Mouse (Mus musculus): ENCODE data around the gene Rbfox1. TPM values are rescaled to one million over a fixed set of nuclear protein-coding genes. Genes with fewer than 3 reads are reported as not detected.
A peak's percentile ranks its signal among the peaks of the same experiment; 100 is the strongest.

The Rbfox1 gene
- polyA plus RNA-seq, 1 experiment from 2014 or later, result 125 TPM

DNA sequence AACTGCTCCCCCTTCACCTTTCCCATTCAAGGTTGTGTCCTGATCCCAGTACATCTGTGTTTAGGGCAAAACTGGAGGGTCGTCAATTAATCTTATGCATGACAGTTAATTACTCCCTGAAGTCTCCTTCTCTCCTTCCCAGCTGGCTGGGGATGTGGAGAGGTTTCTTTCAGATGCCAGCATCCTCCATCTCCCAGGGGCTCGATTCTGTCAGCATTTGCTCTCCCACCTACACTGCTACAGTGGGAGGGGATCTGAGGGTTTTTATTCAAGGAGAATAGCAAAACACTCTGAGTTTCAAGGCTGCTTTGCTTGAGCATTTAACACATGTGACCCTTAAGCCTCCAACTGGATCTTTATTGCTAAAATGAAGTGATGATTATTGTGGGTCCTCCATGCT, 496.4 kb downstream of the Rbfox1 start:
- Histone ChIP-seq H3K9ac (replicated peaks; ENCODE audit: low read length) (no peak overlapping the region), H3K9me3 (ENCODE audit: control insufficient read depth, low read length) (no peaks in the 10 kb centered on the region), H3K4me1 (ENCODE audit: control insufficient read depth, insufficient read depth, low read length) (peaks cover 9% of the 10 kb centered on the region; the same call in 1 of the 2 replicates), H3K27ac (replicated peaks; ENCODE audit: low read depth, low read length) (no peak overlapping the region), H3K4me2 (ENCODE audit: low read length) (no peak overlapping the region), H3K27me3 (ENCODE audit: control insufficient read depth, insufficient read depth, low read length) (no peaks in the 10 kb centered on the region), H3K4me3 (replicated peaks; ENCODE audit: low read depth, low read length) (no peak overlapping the region), H3K36me3 (ENCODE audit: control insufficient read depth, insufficient read depth, low read length) (no peaks in the 10 kb centered on the region)
- no peak for ATAC-seq (ENCODE audit: low FRiP score, low TSS enrichment)
- no peak for DNase-seq
- WGBS, result 69% methylated on average over 2 of the region's 2 CpGs

DNA sequence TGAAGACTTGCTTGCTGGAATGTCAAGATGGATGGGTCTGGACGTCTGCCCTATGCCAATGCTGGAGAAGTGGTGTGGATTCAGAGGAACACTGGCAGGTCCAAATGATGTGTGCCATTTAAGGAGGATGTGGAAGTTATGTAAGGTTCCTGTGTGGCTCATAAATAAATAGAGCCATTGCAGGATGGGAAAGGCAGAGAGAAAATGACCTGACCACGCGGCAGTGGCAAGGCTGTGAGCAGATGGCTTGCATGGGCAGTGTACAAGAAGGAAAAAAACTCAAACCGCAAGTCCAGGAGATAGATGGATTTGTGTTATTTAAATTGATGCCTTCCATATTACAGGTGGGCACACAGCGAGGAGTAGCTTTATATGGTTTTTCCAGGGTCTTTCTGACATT, 497.6 kb downstream of the Rbfox1 start:
- ATAC-seq (ENCODE audit: low FRiP score, low TSS enrichment) (no peak), DNase-seq (no peak)
- Histone ChIP-seq H3K9me3 (ENCODE audit: control insufficient read depth, low read length) (no peaks in the 10 kb centered on the region), H3K4me1 (ENCODE audit: control insufficient read depth, insufficient read depth, low read length) (peaks cover 9% of the 10 kb centered on the region; the same call in 1 of the 2 replicates), H3K27ac (replicated peaks; ENCODE audit: low read depth, low read length) (no peak overlapping the region), H3K36me3 (ENCODE audit: control insufficient read depth, insufficient read depth, low read length) (no peaks in the 10 kb centered on the region), H3K27me3 (ENCODE audit: control insufficient read depth, insufficient read depth, low read length) (no peaks in the 10 kb centered on the region), H3K4me3 (replicated peaks; ENCODE audit: low read depth, low read length) (no peak overlapping the region), H3K4me2 (ENCODE audit: low read length) (no peak overlapping the region), H3K9ac (replicated peaks; ENCODE audit: low read length) (no peak overlapping the region)
- 94% methylated on average over 5 of the region's 5 CpGs for WGBS

DNA sequence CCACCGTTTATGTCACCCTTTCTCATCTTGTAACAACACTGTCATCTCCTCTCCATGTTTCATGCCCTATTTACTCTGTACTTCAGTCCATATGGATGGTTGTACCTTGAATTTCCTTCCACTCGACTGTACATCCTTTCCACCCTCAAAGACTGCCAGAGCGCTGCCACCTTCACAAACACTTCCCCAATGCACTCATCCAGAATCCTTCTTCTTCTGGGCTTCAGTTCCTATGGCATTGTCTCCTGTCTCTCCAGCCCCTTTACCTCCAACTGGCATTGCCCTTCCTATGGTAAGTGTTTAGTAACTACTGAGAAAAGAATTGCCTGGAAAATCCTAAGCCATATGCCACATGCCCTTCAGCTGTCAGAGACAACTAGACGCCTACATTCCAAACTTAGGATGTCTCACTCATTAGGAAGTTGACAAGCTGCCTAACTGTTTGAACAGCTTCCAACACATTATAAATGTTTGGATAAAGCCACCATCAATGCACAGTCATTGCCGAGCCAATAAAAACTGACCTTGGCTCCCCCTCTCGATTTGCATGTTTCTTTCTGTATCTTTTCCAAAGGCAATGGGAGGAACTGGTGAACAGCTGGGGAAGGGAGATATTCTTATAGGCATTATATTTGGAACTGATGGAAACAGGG, 505.2 kb downstream of the Rbfox1 start:
- Histone ChIP-seq H3K4me1 (ENCODE audit: control insufficient read depth, insufficient read depth, low read length) (no peaks in the 10 kb centered on the region), H3K36me3 (ENCODE audit: control insufficient read depth, insufficient read depth, low read length) (no peaks in the 10 kb centered on the region), H3K27ac (replicated peaks; ENCODE audit: low read depth, low read length) (no peak overlapping the region), H3K4me2 (ENCODE audit: low read length) (no peak overlapping the region), H3K9me3 (ENCODE audit: control insufficient read depth, low read length) (no peaks in the 10 kb centered on the region), H3K27me3 (ENCODE audit: control insufficient read depth, insufficient read depth, low read length) (no peaks in the 10 kb centered on the region), H3K4me3 (replicated peaks; ENCODE audit: low read depth, low read length) (no peak overlapping the region), H3K9ac (replicated peaks; ENCODE audit: low read length) (no peak overlapping the region)
- 89% methylated on average over 6 of the region's 6 CpGs for WGBS
- DNase-seq, result no peak
- ATAC-seq (ENCODE audit: low FRiP score, low TSS enrichment), result no peak

DNA sequence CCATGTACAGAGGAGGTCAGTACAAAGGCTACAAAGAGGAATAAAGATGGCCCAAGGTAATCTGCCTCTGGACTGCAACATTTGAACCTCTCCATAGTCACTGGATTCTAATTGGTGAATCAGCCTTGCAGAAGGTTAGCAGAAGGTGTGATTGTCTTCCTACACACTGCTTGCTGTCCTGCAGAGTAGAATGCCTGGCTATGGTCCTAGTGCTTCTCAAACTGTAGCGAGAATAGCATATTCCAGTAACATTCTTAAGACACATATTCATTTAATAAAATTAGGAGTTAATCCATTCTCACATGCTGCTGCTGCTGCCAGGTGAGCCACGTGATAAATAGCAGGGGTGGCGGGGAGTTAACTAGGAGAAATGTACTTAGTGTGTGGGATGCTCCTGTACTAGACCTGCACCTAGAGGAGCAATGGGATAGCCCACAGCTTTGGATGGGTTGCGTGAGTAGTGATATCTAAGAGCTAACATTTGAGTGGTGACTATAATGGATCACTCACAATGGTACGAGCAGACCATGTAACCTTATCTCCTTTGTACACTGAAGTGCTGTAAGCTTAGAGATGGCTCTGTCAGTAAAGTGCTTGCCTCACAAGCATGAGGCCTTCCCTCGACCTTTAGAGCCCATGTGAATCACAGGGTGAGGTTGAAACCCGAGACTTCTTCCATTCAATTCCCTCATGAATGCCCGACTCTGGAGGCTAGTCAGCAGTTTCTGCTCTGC, 511.7 kb downstream of the Rbfox1 start:
- Histone ChIP-seq H3K36me3 (ENCODE audit: control insufficient read depth, insufficient read depth, low read length) (no peaks in the 10 kb centered on the region), H3K9ac (replicated peaks; ENCODE audit: low read length) (no peak overlapping the region), H3K27me3 (ENCODE audit: control insufficient read depth, insufficient read depth, low read length) (no peaks in the 10 kb centered on the region), H3K27ac (replicated peaks; ENCODE audit: low read depth, low read length) (no peak overlapping the region), H3K4me1 (ENCODE audit: control insufficient read depth, insufficient read depth, low read length) (no peaks in the 10 kb centered on the region), H3K4me3 (replicated peaks; ENCODE audit: low read depth, low read length) (no peak overlapping the region), H3K9me3 (ENCODE audit: control insufficient read depth, low read length) (no peaks in the 10 kb centered on the region), H3K4me2 (ENCODE audit: low read length) (no peak overlapping the region)
- DNase-seq (no peak), ATAC-seq (ENCODE audit: low FRiP score, low TSS enrichment) (no peak)
- 61% methylated on average over 8 of the region's 8 CpGs for WGBS

DNA sequence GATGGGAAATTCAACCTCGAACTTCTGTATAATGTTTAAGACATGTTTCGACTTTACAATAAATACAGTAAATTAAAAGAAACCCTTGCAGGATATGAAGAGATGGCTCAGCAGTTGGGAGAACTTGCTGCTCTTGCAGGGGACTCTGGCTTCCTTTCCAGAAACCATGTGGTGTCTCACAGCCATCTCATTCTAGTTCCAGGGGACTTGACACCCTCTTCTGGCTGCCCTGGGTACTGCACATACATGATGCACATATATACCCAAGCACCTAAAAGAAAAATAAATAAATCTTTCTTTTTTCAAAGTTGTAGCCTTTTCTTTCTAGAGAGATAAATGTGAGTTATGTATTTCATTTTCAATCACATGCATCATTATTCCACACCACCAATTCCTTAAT, 512.5 kb downstream of the Rbfox1 start:
- WGBS, result 98% methylated on average over 2 of the region's 2 CpGs
- ATAC-seq (ENCODE audit: low FRiP score, low TSS enrichment), result no peak
- DNase-seq, result no peak

DNA sequence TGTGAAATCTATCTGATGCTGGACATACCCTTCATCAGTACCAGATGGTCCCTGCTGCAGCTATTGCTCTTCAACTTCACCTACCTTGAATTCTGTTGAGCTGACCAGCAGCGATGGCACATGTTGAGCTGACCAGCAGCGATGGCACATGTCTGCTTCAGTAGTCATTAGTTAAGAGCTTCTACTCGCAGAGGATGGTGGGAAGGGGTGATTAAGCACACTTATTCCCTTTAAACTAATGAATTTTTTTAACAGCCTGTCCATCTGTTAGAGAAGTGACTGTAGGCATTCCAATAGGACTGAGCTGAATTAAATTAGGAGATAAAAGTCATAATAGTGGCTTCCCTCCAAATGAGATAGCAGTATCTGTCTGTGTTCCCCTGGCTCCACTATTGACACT, 517.7 kb downstream of the Rbfox1 start:
- Histone ChIP-seq H3K4me2 (ENCODE audit: low read length) (no peak overlapping the region), H3K36me3 (ENCODE audit: control insufficient read depth, insufficient read depth, low read length) (no peaks in the 10 kb centered on the region), H3K27me3 (ENCODE audit: control insufficient read depth, insufficient read depth, low read length) (no peaks in the 10 kb centered on the region), H3K9ac (replicated peaks; ENCODE audit: low read length) (no peak overlapping the region), H3K4me3 (replicated peaks; ENCODE audit: low read depth, low read length) (no peak overlapping the region), H3K4me1 (ENCODE audit: control insufficient read depth, insufficient read depth, low read length) (no peaks in the 10 kb centered on the region), H3K27ac (replicated peaks; ENCODE audit: low read depth, low read length) (no peak overlapping the region), H3K9me3 (ENCODE audit: control insufficient read depth, low read length) (no peaks in the 10 kb centered on the region)
- ATAC-seq (ENCODE audit: low FRiP score, low TSS enrichment) (no peak), DNase-seq (no peak)
- 87% methylated on average over 3 of the region's 3 CpGs for WGBS

More for the DNA sequence above, 512.5 kb downstream of the Rbfox1 start:
- no peaks in the 10 kb centered on the region for H3K4me1 ChIP-seq (ENCODE audit: control insufficient read depth, insufficient read depth, low read length)
- H3K27me3 ChIP-seq (ENCODE audit: control insufficient read depth, insufficient read depth, low read length), result no peaks in the 10 kb centered on the region
- H3K4me2 ChIP-seq (ENCODE audit: low read length), result no peak overlapping the region
- no peak overlapping the region for H3K9ac ChIP-seq (replicated peaks; ENCODE audit: low read length)
- no peak overlapping the region for H3K27ac ChIP-seq (replicated peaks; ENCODE audit: low read depth, low read length)
- H3K4me3 ChIP-seq (replicated peaks; ENCODE audit: low read depth, low read length), result no peak overlapping the region
- no peaks in the 10 kb centered on the region for H3K9me3 ChIP-seq (ENCODE audit: control insufficient read depth, low read length)
- H3K36me3 ChIP-seq (ENCODE audit: control insufficient read depth, insufficient read depth, low read length), result no peaks in the 10 kb centered on the region

DNA sequence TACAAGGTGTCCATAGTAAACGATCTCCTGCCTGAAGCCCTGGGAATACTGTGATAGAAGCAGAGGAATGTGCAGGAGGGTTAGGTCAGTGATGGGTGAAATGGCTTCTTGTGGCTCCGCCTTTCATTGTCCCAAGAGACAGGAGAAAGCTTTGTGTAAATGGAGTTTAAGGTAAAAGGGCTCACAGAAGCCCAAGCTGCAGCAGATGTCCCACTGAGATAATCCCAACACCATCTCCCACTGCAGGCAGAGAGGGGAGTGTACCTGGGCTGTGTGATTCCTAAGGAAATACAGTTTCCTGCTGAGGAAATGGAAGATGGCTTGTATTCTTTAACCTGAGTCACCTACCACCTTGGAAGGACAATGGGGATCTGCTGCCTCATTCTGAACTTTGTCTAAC, 529.7 kb downstream of the Rbfox1 start:
- Histone ChIP-seq H3K4me2 (ENCODE audit: low read length) (no peak overlapping the region), H3K9ac (replicated peaks; ENCODE audit: low read length) (no peak overlapping the region), H3K27ac (replicated peaks; ENCODE audit: low read depth, low read length) (no peak overlapping the region), H3K4me3 (replicated peaks; ENCODE audit: low read depth, low read length) (no peak overlapping the region), H3K36me3 (ENCODE audit: control insufficient read depth, insufficient read depth, low read length) (no peaks in the 10 kb centered on the region), H3K9me3 (ENCODE audit: control insufficient read depth, low read length) (no peaks in the 10 kb centered on the region), H3K4me1 (ENCODE audit: control insufficient read depth, insufficient read depth, low read length) (no peaks in the 10 kb centered on the region), H3K27me3 (ENCODE audit: control insufficient read depth, insufficient read depth, low read length) (no peaks in the 10 kb centered on the region)
- ATAC-seq (ENCODE audit: low FRiP score, low TSS enrichment), result no peak
- no peak for DNase-seq
- 27% methylated on average over 2 of the region's 2 CpGs for WGBS

DNA sequence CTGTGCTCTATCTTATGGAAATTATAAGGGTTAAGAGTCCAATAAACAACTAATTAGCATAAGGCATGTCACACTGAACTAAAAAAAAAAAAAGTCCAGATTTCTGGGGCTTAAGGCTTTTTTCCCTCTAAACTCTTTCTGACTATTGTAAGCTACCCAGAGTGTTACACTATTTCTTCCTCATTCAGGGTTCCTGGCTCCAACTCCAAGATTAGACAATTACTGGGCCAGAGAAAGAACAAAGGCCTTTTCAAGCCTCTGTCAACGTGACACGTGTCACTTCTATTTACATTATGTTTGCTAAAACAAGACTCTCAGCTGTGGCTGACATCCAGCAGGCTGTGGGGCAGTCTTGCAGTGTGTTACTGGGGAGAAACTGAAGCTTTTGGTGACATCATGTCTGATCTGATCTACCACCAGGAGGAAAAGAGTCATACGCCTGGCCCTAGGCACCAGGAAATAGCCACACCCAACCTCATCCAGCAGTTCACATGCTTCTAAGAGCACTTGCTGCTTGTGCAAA, 536.5 kb downstream of the Rbfox1 start:
- H3K9me3 ChIP-seq (ENCODE audit: control insufficient read depth, low read length), result no peaks in the 10 kb centered on the region
- H3K4me3 ChIP-seq (replicated peaks; ENCODE audit: low read depth, low read length), result no peak overlapping the region
- no peaks in the 10 kb centered on the region for H3K27me3 ChIP-seq (ENCODE audit: control insufficient read depth, insufficient read depth, low read length)
- ATAC-seq (ENCODE audit: low FRiP score, low TSS enrichment) (no peak), DNase-seq (peak; percentile 41)
- H3K9ac ChIP-seq (replicated peaks; ENCODE audit: low read length), result no peak overlapping the region
- no peak overlapping the region for H3K27ac ChIP-seq (replicated peaks; ENCODE audit: low read depth, low read length)
- no peaks in the 10 kb centered on the region for H3K36me3 ChIP-seq (ENCODE audit: control insufficient read depth, insufficient read depth, low read length)
- 44% methylated on average over 3 of the region's 3 CpGs for WGBS
- H3K4me2 ChIP-seq (ENCODE audit: low read length), result no peak overlapping the region
- H3K4me1 ChIP-seq (ENCODE audit: control insufficient read depth, insufficient read depth, low read length), result no peaks in the 10 kb centered on the region

Data from midbrain, embryonic 14.5 days (tissue).